Mouse (Mus musculus) thymus, postnatal 25 days (tissue): ENCODE results near the gene Cyb561.
A peak's percentile ranks its signal among the peaks of the same experiment; 100 is the strongest.

ENCODE experiments used
- DNase-seq: peaks from one replicate; pipeline ENCODE4 v3.0.0; 2022

The Cyb561 gene

GRCm38 (mm10) chr11:105951601-105952044 is 1.5 kb downstream of the Cyb561 start:
- DNase-seq, result no peak

- DNase-seq, result no peak
Observed at GRCm38 (mm10) chr11:105950519-105950918, 2.6 kb downstream of the Cyb561 start.

- DNase-seq, result no peak
Observed at GRCm38 (mm10) chr11:105948255-105948654, 4.9 kb downstream of the Cyb561 start.

GRCm38 (mm10) chr11:105946694-105947154 is 6.4 kb downstream of the Cyb561 start:
- DNase-seq, result peak; percentile 18

- no peak for DNase-seq
Observed at GRCm38 (mm10) chr11:105944770-105945672, 8.1 kb downstream of the Cyb561 start.

- peak; percentile 59 for DNase-seq
Observed at GRCm38 (mm10) chr11:105944126-105944621, 9.0 kb downstream of the Cyb561 start.

- DNase-seq, result no peak
Observed at GRCm38 (mm10) chr11:105943133-105944102, 9.7 kb downstream of the Cyb561 start.

GRCm38 (mm10) chr11:105941973-105942372 is 11.2 kb downstream of the Cyb561 start:
- no peak for DNase-seq

- no peak for DNase-seq
Observed at GRCm38 (mm10) chr11:105938771-105939170, 14.4 kb downstream of the Cyb561 start.

- no peak for DNase-seq
Observed at GRCm38 (mm10) chr11:105936974-105937373, 16.2 kb downstream of the Cyb561 start.

GRCm38 (mm10) chr11:105936200-105936599 is 16.9 kb downstream of the Cyb561 start:
- DNase-seq, result no peak

- DNase-seq, result no peak
Observed at GRCm38 (mm10) chr11:105935496-105935895, 17.6 kb downstream of the Cyb561 start.

- no peak for DNase-seq
Observed at GRCm38 (mm10) chr11:105934816-105935215, 18.3 kb downstream of the Cyb561 start.

- DNase-seq, result no peak
Observed at GRCm38 (mm10) chr11:105934303-105934711, 18.8 kb downstream of the Cyb561 start.

- no peak for DNase-seq
Observed at GRCm38 (mm10) chr11:105933746-105934145, 19.4 kb downstream of the Cyb561 start.

GRCm38 (mm10) chr11:105931380-105931779 is 21.8 kb downstream of the Cyb561 start:
- no peak for DNase-seq

- no peak for DNase-seq
Observed at GRCm38 (mm10) chr11:105928171-105928570, 25.0 kb downstream of the Cyb561 start.

- peak; percentile 70 for DNase-seq
Observed at GRCm38 (mm10) chr11:105927065-105928030, 25.8 kb downstream of the Cyb561 start.

GRCm38 (mm10) chr11:105922769-105923663 is 30.1 kb downstream of the Cyb561 start:
- DNase-seq, result no peak

- no peak for DNase-seq
Observed at GRCm38 (mm10) chr11:105921275-105921674, 31.9 kb downstream of the Cyb561 start.

GRCm38 (mm10) chr11:105920836-105921235 is 32.3 kb downstream of the Cyb561 start:
- DNase-seq, result no peak
